Mouse (Mus musculus): ENCODE results near the gene Sdk1.

GRCm38 (mm10) chr5:141240841-141241543, at the start of gene Sdk1:
- no peak for TF ChIP-seq EP300 (IDR thresholded peaks at IDR 0.05; ENCODE audit: low read depth)
- TF ChIP-seq CTCF (IDR thresholded peaks at IDR 0.05; ENCODE audit: low read depth): peak; percentile 63

Data from heart, postnatal 0 days (tissue).